Mouse (Mus musculus) stomach, embryonic 14.5 days (tissue): ENCODE results near the gene Dock6. TPM values are rescaled to one million over a fixed set of nuclear protein-coding genes. Genes with fewer than 3 reads are reported as not detected.
"Not testable (repeated sequence)": the region's sequence is repeated elsewhere in the genome, so short reads cannot be mapped to it uniquely, and the experiment has no call there.

ENCODE experiments used
- ATAC-seq: fragments of 200-750 bp; cut with Nextera tagmentation; 2 replicates; pipeline ENCODE4 v1.8.0; 2017; ENCODE audit warnings: low read depth, moderate TSS enrichment; ENCODE audit not compliant: insufficient number of reproducible peaks, insufficient read depth, low FRiP score
- H3K27ac ChIP-seq: fragments of 300-500 bp; sonication (generic); 2 replicates; pipeline ENCODE4 v1.5.1; 2014; ENCODE audit warnings: mild to moderate bottlenecking, low read length, moderate library complexity, mixed read lengths
- H3K27me3 ChIP-seq: fragments of 300-500 bp; sonication (generic); 2 replicates; pipeline ENCODE4 v1.6.1; 2014; ENCODE audit warnings: low read length, control low read depth, mixed read lengths; ENCODE audit not compliant: control insufficient read depth, insufficient read depth
- H3K36me3 ChIP-seq: fragments of 300-500 bp; sonication (generic); 2 replicates; pipeline ENCODE4 v1.6.1; 2014; ENCODE audit warnings: mild to moderate bottlenecking, control low read depth, low read length, moderate library complexity, mixed read lengths; ENCODE audit not compliant: control insufficient read depth, insufficient read depth
- H3K4me1 ChIP-seq: fragments of 300-500 bp; sonication (generic); 2 replicates; pipeline ENCODE4 v1.6.1; 2014; ENCODE audit warnings: low read length, control low read depth, mixed read lengths; ENCODE audit not compliant: control insufficient read depth, insufficient read depth
- H3K4me2 ChIP-seq: fragments of 300-500 bp; sonication (generic); replicated peaks from 2 replicates; pipeline ENCODE4 v1.6.1; 2014; ENCODE audit warnings: low read depth, low read length, control low read depth
- H3K4me3 ChIP-seq: fragments of 300-500 bp; sonication (generic); 2 replicates; pipeline ENCODE4 v1.5.1; 2014; ENCODE audit warnings: low read depth, low read length, control low read depth
- H3K9ac ChIP-seq: fragments of 300-500 bp; sonication (generic); replicated peaks from 2 replicates; pipeline ENCODE4 v1.6.1; 2014; ENCODE audit warnings: low read depth, mild to moderate bottlenecking, control low read depth, low read length, moderate library complexity, mixed read lengths
- H3K9me3 ChIP-seq: fragments of 300-500 bp; sonication (generic); 2 replicates; pipeline ENCODE4 v1.6.1; 2016; ENCODE audit warnings: low read depth, low read length, control low read depth; ENCODE audit not compliant: control insufficient read depth
- WGBS: fragments of 180-500 bp; shearing (Covaris S2); extraction: QIAGEN DNeasy Blood & Tissue Kit; methylation state at CpG from one replicate; pipeline ENCODE4 v1.1.7; 2014; 5-methylcytosine and 5-hydroxymethylcytosine counted together
- polyA plus RNA-seq: library from polyadenylated mRNA; unstranded; fragments of >200 nt; fragmentation: Nextera tagmentation; extraction: Ambion mirVana; gene quantifications from 2 replicates; pipeline ENCODE4 v1.2.1, GENCODE M21; 2014

The Dock6 gene
- 39.8 and 45.1 TPM in 2 replicates for polyA plus RNA-seq

GRCm38 (mm10) chr9:21852128-21853091 is at the start of gene Dock6:
Gene Dock6, minus strand, starts transcription at chr9:21852635.
- ATAC-seq, result peak; percentile 90
- H3K4me2 ChIP-seq, result peak within 1 kb of the TSS; percentile 65
- H3K4me1 ChIP-seq, result peaks cover 18% of the 10 kb centered on the region; the same call in 1 of the 2 replicates
- no peaks in the 10 kb centered on the region for H3K9me3 ChIP-seq
- H3K27me3 ChIP-seq, result no peaks in the 10 kb centered on the region
- peak within 1 kb of the TSS; percentile 73 for H3K4me3 ChIP-seq
- peak within 1 kb of the TSS; percentile 62; the same call in 1 of the 2 replicates for H3K27ac ChIP-seq
- peak within 1 kb of the TSS; percentile 68 for H3K9ac ChIP-seq
- H3K36me3 ChIP-seq, result no peaks in the 10 kb centered on the region
- under 1% methylated on average over 63 of the region's 68 CpGs for WGBS

GRCm38 (mm10) chr9:21901223-21901820 is 48.9 kb upstream of the Dock6 start:
- Histone ChIP-seq H3K9me3 (no peaks in the 10 kb centered on the region), H3K27me3 (no peaks in the 10 kb centered on the region), H3K36me3 (no peaks in the 10 kb centered on the region), H3K4me1 (no peaks in the 10 kb centered on the region), H3K4me3 (peak overlapping the region; percentile 31), H3K27ac (no peak overlapping the region), H3K9ac (no peak overlapping the region; the same call in 1 of the 2 replicates), H3K4me2 (peak overlapping the region; percentile 53)
- peak; percentile 82 for ATAC-seq
- 13% methylated on average over 10 of the region's 10 CpGs for WGBS

- Histone ChIP-seq H3K9me3 (no peaks in the 10 kb centered on the region), H3K36me3 (no peaks in the 10 kb centered on the region), H3K4me1 (no peaks in the 10 kb centered on the region), H3K27me3 (no peaks in the 10 kb centered on the region), H3K4me3 (no peak overlapping the region), H3K27ac (no peak overlapping the region), H3K9ac (no peak overlapping the region), H3K4me2 (no peak overlapping the region)
- no peak for ATAC-seq
- 65% methylated on average over 3 of the region's 3 CpGs for WGBS
Observed at GRCm38 (mm10) chr9:21889229-21889628, 36.8 kb upstream of the Dock6 start.

GRCm38 (mm10) chr9:21876601-21877000 is 24.2 kb upstream of the Dock6 start:
- no peak overlapping the region for H3K4me3 ChIP-seq
- no peaks in the 10 kb centered on the region for H3K27me3 ChIP-seq
- WGBS, result 60% methylated on average over 3 of the region's 3 CpGs
- no peak for ATAC-seq
- no peaks in the 10 kb centered on the region for H3K4me1 ChIP-seq
- no peak overlapping the region for H3K4me2 ChIP-seq
- H3K27ac ChIP-seq, result no peak overlapping the region
- H3K9ac ChIP-seq, result no peak overlapping the region
- H3K9me3 ChIP-seq, result no peaks in the 10 kb centered on the region
- no peaks in the 10 kb centered on the region for H3K36me3 ChIP-seq

GRCm38 (mm10) chr9:21872204-21872603 is 19.8 kb upstream of the Dock6 start:
- no peak overlapping the region for H3K4me3 ChIP-seq
- no peak overlapping the region for H3K9ac ChIP-seq
- no peak for ATAC-seq
- no peak overlapping the region for H3K27ac ChIP-seq
- H3K4me2 ChIP-seq, result no peak overlapping the region
- H3K27me3 ChIP-seq, result no peaks in the 10 kb centered on the region
- no peaks in the 10 kb centered on the region for H3K36me3 ChIP-seq
- 55% methylated on average over 4 of the region's 4 CpGs for WGBS
- no peaks in the 10 kb centered on the region for H3K9me3 ChIP-seq
- no peaks in the 10 kb centered on the region for H3K4me1 ChIP-seq

GRCm38 (mm10) chr9:21870879-21871524 is 18.6 kb upstream of the Dock6 start:
- 13% methylated on average over 20 of the region's 20 CpGs for WGBS
- Histone ChIP-seq H3K27me3 (no peaks in the 10 kb centered on the region), H3K4me2 (no peak overlapping the region), H3K36me3 (no peaks in the 10 kb centered on the region), H3K9me3 (no peaks in the 10 kb centered on the region), H3K4me1 (0 out of 2 replicates have a peak, but pooled peaks cover 4% of the 10 kb centered on the region), H3K27ac (no peak overlapping the region), H3K9ac (no peak overlapping the region), H3K4me3 (no peak overlapping the region)
- no peak for ATAC-seq

- H3K4me2 ChIP-seq, ATAC-seq: not testable (repeated sequence)
Observed at GRCm38 (mm10) chr9:21869290-21869689, 16.9 kb upstream of the Dock6 start.

GRCm38 (mm10) chr9:21867726-21868125 is 15.3 kb upstream of the Dock6 start:
- no peak overlapping the region for H3K27ac ChIP-seq

More at GRCm38 (mm10) chr9:21869290-21869689, 16.9 kb upstream of the Dock6 start:
- WGBS, result 56% methylated on average over 7 of the region's 7 CpGs
- not testable (repeated sequence) for H3K9me3 ChIP-seq, H3K4me1 ChIP-seq, H3K36me3 ChIP-seq, H3K4me3 ChIP-seq, H3K9ac ChIP-seq, H3K27ac ChIP-seq, H3K27me3 ChIP-seq

More at GRCm38 (mm10) chr9:21867726-21868125, 15.3 kb upstream of the Dock6 start:
- Histone ChIP-seq H3K9ac (no peak overlapping the region), H3K4me2 (no peak overlapping the region), H3K9me3 (no peaks in the 10 kb centered on the region), H3K27me3 (no peaks in the 10 kb centered on the region), H3K36me3 (no peaks in the 10 kb centered on the region), H3K4me3 (no peak overlapping the region), H3K4me1 (0 out of 2 replicates have a peak, but pooled peaks cover 4% of the 10 kb centered on the region)
- WGBS, result 80% methylated on average over 3 of the region's 3 CpGs
- no peak for ATAC-seq
